Mouse (Mus musculus) stomach, adult 2 months (tissue): ENCODE measurements around the gene Khdrbs2. TPM values are rescaled to one million over a fixed set of nuclear protein-coding genes. Genes with fewer than 3 reads are reported as not detected.

Source experiments
- polyA plus RNA-seq: library from polyadenylated mRNA; depleted of rRNA; stranded (reverse); fragments of >200 nt; gene quantifications from 2 replicates; pipeline ENCODE4 v1.2.3, GENCODE M21; 2012; rRNA removed

Khdrbs2 gene
- polyA plus RNA-seq: 0.11 TPM in 1 of 2 replicates, not detected in the other

GRCm38 (mm10) chr1:32172506-32173239 is at the start of gene Khdrbs2:
Gene Khdrbs2 (plus strand): TSS chr1:32172714.

GRCm38 (mm10) chr1:32547194-32547593 is 374.7 kb downstream of the Khdrbs2 start, which contains the start of gene Gm5415:
Gene Gm5415 (minus strand): TSS chr1:32547294.

